Mouse (Mus musculus) heart, postnatal 14 days (tissue): ENCODE measurements around the gene Ggta1. TPM values are rescaled to one million over a fixed set of nuclear protein-coding genes. Genes with fewer than 3 reads are reported as not detected.

Experiments used
- DNase-seq, 2 experiments: peaks; one replicate each; pipeline ENCODE4 v3.0.0; 2021 to 2022
- intact Hi-C: fragments of 180-260 bp; cut with DNase I; formaldehyde crosslinking; loops from one replicate; pipeline ENCODE4 v1.15.1; 2025
- total RNA-seq, 2 experiments: library from RNA; stranded (reverse); gene quantifications; 2 replicates each; pipeline ENCODE4 v1.2.3; 2021

Gene Ggta1
- total RNA-seq, 2 experiments from 2014 or later = 25.1 to 26.3 TPM

GRCm38 (mm10) chr2:35444764-35445262 is 18.2 kb downstream of the Ggta1 start:
- no peak for DNase-seq
- intact Hi-C loops = no loop called here

- peak in 1 of 2 experiments; percentile 43 for DNase-seq
- intact Hi-C loops = no loop called here
These were observed 18.9 kb downstream of the Ggta1 start for GRCm38 (mm10) chr2:35443981-35444763.

GRCm38 (mm10) chr2:35443325-35443724 is 19.7 kb downstream of the Ggta1 start:
- intact Hi-C loops = no loop called here
- no peak for DNase-seq

GRCm38 (mm10) chr2:35442079-35442478 is 21.0 kb downstream of the Ggta1 start:
- intact Hi-C loops = no loop called here
- peak in 1 of 2 experiments; percentile 26 for DNase-seq

- DNase-seq = no peak
- intact Hi-C loops = no loop called here
These were observed 21.6 kb downstream of the Ggta1 start for GRCm38 (mm10) chr2:35441419-35441818.

- DNase-seq = no peak
- intact Hi-C loops = no loop called here
These were observed 22.6 kb downstream of the Ggta1 start for GRCm38 (mm10) chr2:35440480-35440879.

- DNase-seq = no peak
- intact Hi-C loops = no loop called here
These were observed 25.2 kb downstream of the Ggta1 start for GRCm38 (mm10) chr2:35437796-35438195.

GRCm38 (mm10) chr2:35434576-35435123 is 28.4 kb downstream of the Ggta1 start:
- intact Hi-C loops = loop anchor here (5.0 kb wide), 1 partner anchor 73 kb away; no protein-coding TSS in a partner anchor
- DNase-seq = no peak

GRCm38 (mm10) chr2:35433428-35433827 is 29.6 kb downstream of the Ggta1 start:
- DNase-seq = peak; percentile 40 to 49
- intact Hi-C loops = loop anchor here (5.0 kb wide), 1 partner anchor 74 kb away; no protein-coding TSS in a partner anchor

GRCm38 (mm10) chr2:35432472-35432871 is 30.6 kb downstream of the Ggta1 start:
- DNase-seq = peak; percentile 46 to 58
- intact Hi-C loops = loop anchor here (5.0 kb wide), 1 partner anchor 75 kb away; no protein-coding TSS in a partner anchor

- DNase-seq = peak in 1 of 2 experiments; percentile 42
- intact Hi-C loops = loop anchor here (5.0 kb wide), 1 partner anchor 75 kb away; no protein-coding TSS in a partner anchor
These were observed 31.0 kb downstream of the Ggta1 start for GRCm38 (mm10) chr2:35432011-35432410.

GRCm38 (mm10) chr2:35430806-35431205 is 32.2 kb downstream of the Ggta1 start:
- intact Hi-C loops = loop anchor here (5.0 kb wide), 1 partner anchor 76 kb away; no protein-coding TSS in a partner anchor
- no peak for DNase-seq

GRCm38 (mm10) chr2:35428615-35429300 is 34.3 kb downstream of the Ggta1 start:
- intact Hi-C loops = no loop called here
- DNase-seq = no peak

GRCm38 (mm10) chr2:35427559-35427958 is 35.5 kb downstream of the Ggta1 start:
- peak; percentile 33 to 44 for DNase-seq
- intact Hi-C loops = no loop called here

GRCm38 (mm10) chr2:35423711-35424339 is 39.2 kb downstream of the Ggta1 start:
- no peak for DNase-seq
- intact Hi-C loops = no loop called here

- no peak for DNase-seq
- intact Hi-C loops = no loop called here
These were observed 40.6 kb downstream of the Ggta1 start for GRCm38 (mm10) chr2:35422384-35422783.

GRCm38 (mm10) chr2:35420681-35421080 is 42.4 kb downstream of the Ggta1 start:
- DNase-seq = no peak
- intact Hi-C loops = no loop called here

- intact Hi-C loops = no loop called here
- DNase-seq = no peak
These were observed 43.4 kb downstream of the Ggta1 start for GRCm38 (mm10) chr2:35419671-35420070.

- intact Hi-C loops = no loop called here
- DNase-seq = no peak
These were observed 43.8 kb downstream of the Ggta1 start for GRCm38 (mm10) chr2:35419243-35419642.

- no peak for DNase-seq
- intact Hi-C loops = no loop called here
These were observed 45.8 kb downstream of the Ggta1 start for GRCm38 (mm10) chr2:35417231-35417630.
